Mouse (Mus musculus): ENCODE measurements around the gene Golt1b. TPM values are rescaled to one million over a fixed set of nuclear protein-coding genes. Genes with fewer than 3 reads are reported as not detected.

Golt1b gene
- polyA plus RNA-seq, 1 experiment from 2014 or later, result 84.8 TPM

DNA sequence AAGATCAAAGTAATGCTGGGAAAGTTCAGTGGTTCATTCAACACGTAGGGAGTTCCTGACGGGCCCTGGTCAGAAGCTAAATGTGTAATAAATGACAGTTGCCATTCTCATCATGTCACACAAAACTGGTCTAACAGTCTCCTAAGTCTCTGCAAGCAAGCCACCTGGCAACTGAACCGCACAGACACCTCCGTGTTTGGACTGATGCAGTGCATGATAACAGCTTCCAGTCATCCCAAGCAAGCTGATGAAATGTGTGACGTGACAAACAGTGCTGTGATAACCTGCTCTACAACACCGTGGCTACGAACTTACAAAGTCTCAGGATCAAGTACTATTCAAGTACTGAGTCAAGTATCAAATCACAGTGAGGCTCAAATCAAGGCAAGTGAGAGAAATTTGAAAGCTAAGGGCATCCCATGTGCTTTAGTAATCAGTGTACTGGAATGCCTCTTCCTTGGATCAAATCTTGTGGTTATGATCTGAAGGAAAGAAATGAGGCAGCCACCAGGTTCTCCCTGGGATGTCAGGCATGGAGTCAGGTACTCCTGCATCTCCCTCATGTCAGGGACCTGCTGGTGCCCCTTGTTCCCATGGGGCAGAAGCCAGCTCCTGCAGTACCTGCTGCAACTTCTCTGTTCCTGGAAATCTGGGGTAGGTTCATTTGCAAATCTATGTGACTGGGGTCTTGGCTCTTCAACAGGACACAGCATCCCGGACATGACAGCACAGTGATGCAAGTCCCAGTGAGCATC lies 8.3 kb upstream of the Golt1b start:
- no peak overlapping the region for H3K27ac ChIP-seq (ENCODE audit: low read length)
- H3K9ac ChIP-seq (ENCODE audit: low read length), result no peak overlapping the region
- H3K36me3 ChIP-seq (ENCODE audit: control insufficient read depth, insufficient read depth, low read length), result peaks cover 7% of the 10 kb centered on the region
- ATAC-seq (ENCODE audit: insufficient read depth, low FRiP score), result no peak
- no peak overlapping the region for H3K4me3 ChIP-seq (replicated peaks; ENCODE audit: low read length)
- no peaks in the 10 kb centered on the region for H3K9me3 ChIP-seq (replicated peaks; ENCODE audit: control insufficient read depth, low read length)
- WGBS, result 82% methylated on average over 8 of the region's 8 CpGs
- H3K27me3 ChIP-seq (ENCODE audit: control insufficient read depth, insufficient read depth, low read length), result no peaks in the 10 kb centered on the region
- H3K4me2 ChIP-seq (ENCODE audit: low read depth, low read length), result no peak overlapping the region
- H3K4me1 ChIP-seq (ENCODE audit: control insufficient read depth, insufficient read depth, low read length), result no peaks in the 10 kb centered on the region

DNA sequence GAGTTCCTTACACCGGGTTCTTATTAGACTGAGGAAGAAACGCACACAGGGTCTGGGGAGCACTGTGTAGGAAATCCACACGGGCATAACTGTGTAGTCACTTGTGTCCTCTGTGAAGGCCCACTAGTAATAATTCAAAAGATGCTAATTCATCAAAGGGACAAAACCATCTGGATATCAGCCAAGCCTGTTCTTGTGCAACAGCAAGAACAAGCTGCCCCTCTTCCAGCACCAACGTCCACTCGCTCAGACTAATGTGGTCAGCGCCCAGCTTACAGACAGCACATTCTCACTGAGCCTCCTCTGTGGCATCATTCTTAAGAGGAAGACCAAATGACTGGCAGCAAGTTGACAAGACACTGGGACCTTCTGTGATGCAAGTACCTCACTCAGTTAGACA lies 7.1 kb upstream of the Golt1b start:
- Histone ChIP-seq H3K4me3 (replicated peaks; ENCODE audit: low read length) (no peak overlapping the region), H3K9ac (ENCODE audit: low read length) (no peak overlapping the region), H3K9me3 (replicated peaks; ENCODE audit: control insufficient read depth, low read length) (no peaks in the 10 kb centered on the region), H3K27ac (ENCODE audit: low read length) (no peak overlapping the region), H3K4me2 (ENCODE audit: low read depth, low read length) (no peak overlapping the region), H3K4me1 (ENCODE audit: control insufficient read depth, insufficient read depth, low read length) (no peaks in the 10 kb centered on the region), H3K27me3 (ENCODE audit: control insufficient read depth, insufficient read depth, low read length) (no peaks in the 10 kb centered on the region), H3K36me3 (ENCODE audit: control insufficient read depth, insufficient read depth, low read length) (peaks cover 7% of the 10 kb centered on the region)
- 87% methylated on average over 6 of the region's 6 CpGs for WGBS
- no peak for ATAC-seq (ENCODE audit: insufficient read depth, low FRiP score)

DNA sequence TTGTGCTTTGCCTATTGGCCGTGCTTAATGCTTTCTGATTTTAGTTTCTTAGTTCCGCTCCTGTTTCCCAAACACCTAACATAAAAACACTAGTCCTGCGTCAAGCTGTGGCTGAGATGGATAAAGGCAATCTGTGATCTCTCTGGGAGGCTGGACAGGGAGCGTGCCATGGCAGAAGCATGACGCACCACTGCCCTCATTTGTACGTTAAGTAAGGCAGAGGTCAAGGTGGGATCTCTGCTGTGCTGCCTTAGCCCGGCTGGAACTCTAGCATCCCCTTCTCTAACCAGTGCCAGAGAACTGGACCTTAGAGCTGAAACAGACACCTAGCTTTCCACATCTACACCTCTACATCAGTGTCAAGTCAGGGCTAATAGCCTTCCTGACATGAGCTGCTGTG lies 5.4 kb upstream of the Golt1b start:
- WGBS, result 90% methylated on average over 7 of the region's 7 CpGs
- H3K4me2 ChIP-seq (ENCODE audit: low read depth, low read length), result no peak overlapping the region
- no peak overlapping the region for H3K27ac ChIP-seq (ENCODE audit: low read length)
- H3K36me3 ChIP-seq (ENCODE audit: control insufficient read depth, insufficient read depth, low read length), result peaks cover 1% of the 10 kb centered on the region
- H3K27me3 ChIP-seq (ENCODE audit: control insufficient read depth, insufficient read depth, low read length), result no peaks in the 10 kb centered on the region
- H3K9ac ChIP-seq (ENCODE audit: low read length), result no peak overlapping the region
- no peak for ATAC-seq (ENCODE audit: insufficient read depth, low FRiP score)
- H3K4me1 ChIP-seq (ENCODE audit: control insufficient read depth, insufficient read depth, low read length), result no peaks in the 10 kb centered on the region
- no peak overlapping the region for H3K4me3 ChIP-seq (replicated peaks; ENCODE audit: low read length)
- no peaks in the 10 kb centered on the region for H3K9me3 ChIP-seq (replicated peaks; ENCODE audit: control insufficient read depth, low read length)

DNA sequence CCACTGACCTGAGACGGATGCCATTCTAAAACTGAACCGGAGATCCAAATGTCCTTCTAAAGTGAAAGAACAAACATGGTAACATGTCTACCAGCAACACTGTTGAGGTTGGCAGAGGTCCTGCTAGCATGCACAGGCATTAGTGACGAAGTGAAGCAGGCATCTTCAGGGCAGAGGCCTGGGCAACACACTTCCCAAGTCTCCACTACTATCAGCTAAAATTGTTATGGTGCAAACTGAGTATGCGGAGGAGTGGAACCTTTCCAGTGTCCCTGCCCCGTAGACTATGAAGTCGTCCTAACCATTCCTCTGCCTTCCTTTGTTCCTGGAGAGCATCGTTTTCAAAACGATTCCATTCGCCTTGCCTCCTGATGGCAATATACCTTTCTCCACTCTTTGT lies 2.5 kb upstream of the Golt1b start:
- 91% methylated on average over 9 of the region's 9 CpGs for WGBS
- Histone ChIP-seq H3K4me2 (ENCODE audit: low read depth, low read length) (no peak overlapping the region), H3K36me3 (ENCODE audit: control insufficient read depth, insufficient read depth, low read length) (no peaks in the 10 kb centered on the region), H3K9ac (ENCODE audit: low read length) (no peak overlapping the region), H3K4me3 (replicated peaks; ENCODE audit: low read length) (no peak overlapping the region), H3K9me3 (replicated peaks; ENCODE audit: control insufficient read depth, low read length) (no peaks in the 10 kb centered on the region), H3K27ac (ENCODE audit: low read length) (no peak overlapping the region), H3K4me1 (ENCODE audit: control insufficient read depth, insufficient read depth, low read length) (peaks cover 4% of the 10 kb centered on the region; the same call in 1 of the 2 replicates), H3K27me3 (ENCODE audit: control insufficient read depth, insufficient read depth, low read length) (no peaks in the 10 kb centered on the region)
- no peak for ATAC-seq (ENCODE audit: insufficient read depth, low FRiP score)

DNA sequence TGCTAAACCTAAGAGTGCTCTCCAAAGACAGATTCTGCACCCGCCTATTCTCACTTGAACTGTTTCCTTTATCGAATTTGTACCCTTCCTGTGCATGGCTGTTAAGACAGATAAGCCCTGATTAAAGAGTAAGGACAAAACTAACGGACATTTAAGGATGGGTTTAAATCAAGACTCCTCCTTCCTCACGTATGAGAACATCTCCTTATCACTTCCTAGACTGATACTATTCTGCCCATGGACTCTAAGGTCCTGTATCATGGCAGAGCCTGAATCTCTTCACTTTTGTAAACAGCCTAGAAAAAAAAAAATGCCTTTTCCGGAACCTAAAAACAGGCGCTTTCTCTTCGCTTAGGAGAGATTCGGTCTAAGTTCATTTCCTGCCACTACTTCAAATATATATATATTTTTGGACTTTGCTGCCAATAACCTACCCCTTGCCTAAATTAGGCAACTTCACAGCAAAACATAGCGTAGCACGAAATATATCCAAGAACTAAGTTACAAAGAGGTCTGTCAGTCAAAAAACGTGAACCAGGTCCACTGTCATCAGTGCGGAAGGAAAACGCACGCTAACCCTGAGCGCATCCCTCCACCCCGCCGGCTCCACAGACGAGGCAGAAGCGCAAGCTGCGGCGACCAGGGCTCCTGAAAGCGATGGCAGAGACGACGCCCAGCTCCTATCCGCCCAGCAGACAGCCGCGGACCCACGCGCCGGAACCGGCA lies 573 bp upstream of the Golt1b start:
- peak; percentile 69 for ATAC-seq (ENCODE audit: insufficient read depth, low FRiP score)
- peak overlapping the region; percentile 88 for H3K9ac ChIP-seq (ENCODE audit: low read length)
- H3K4me3 ChIP-seq (replicated peaks; ENCODE audit: low read length), result peak overlapping the region; percentile 69
- peaks cover 4% of the 10 kb centered on the region; the same call in 1 of the 2 replicates for H3K4me1 ChIP-seq (ENCODE audit: control insufficient read depth, insufficient read depth, low read length)
- WGBS, result 5% methylated on average over 31 of the region's 31 CpGs
- peak overlapping the region; percentile 62 for H3K4me2 ChIP-seq (ENCODE audit: low read depth, low read length)
- no peak overlapping the region for H3K27ac ChIP-seq (ENCODE audit: low read length)
- no peaks in the 10 kb centered on the region for H3K9me3 ChIP-seq (replicated peaks; ENCODE audit: control insufficient read depth, low read length)
- H3K27me3 ChIP-seq (ENCODE audit: control insufficient read depth, insufficient read depth, low read length), result no peaks in the 10 kb centered on the region
- no peaks in the 10 kb centered on the region for H3K36me3 ChIP-seq (ENCODE audit: control insufficient read depth, insufficient read depth, low read length)

- Histone ChIP-seq H3K36me3 (ENCODE audit: control insufficient read depth, insufficient read depth, low read length) (no peaks in the 10 kb centered on the region), H3K27me3 (ENCODE audit: control insufficient read depth, insufficient read depth, low read length) (no peaks in the 10 kb centered on the region), H3K9ac (ENCODE audit: low read length) (peak overlapping the region; percentile 88), H3K9me3 (replicated peaks; ENCODE audit: control insufficient read depth, low read length) (no peaks in the 10 kb centered on the region), H3K4me3 (replicated peaks; ENCODE audit: low read length) (peak overlapping the region; percentile 69), H3K4me2 (ENCODE audit: low read depth, low read length) (peak overlapping the region; percentile 65), H3K4me1 (ENCODE audit: control insufficient read depth, insufficient read depth, low read length) (peaks cover 4% of the 10 kb centered on the region; the same call in 1 of the 2 replicates), H3K27ac (ENCODE audit: low read length) (no peak overlapping the region)
- 14% methylated on average over 8 of the region's 8 CpGs for WGBS
- ATAC-seq (ENCODE audit: insufficient read depth, low FRiP score), result no peak
Observed at GRCm38 (mm10) chr6:142387755-142388271, 792 bp downstream of the Golt1b start.

DNA sequence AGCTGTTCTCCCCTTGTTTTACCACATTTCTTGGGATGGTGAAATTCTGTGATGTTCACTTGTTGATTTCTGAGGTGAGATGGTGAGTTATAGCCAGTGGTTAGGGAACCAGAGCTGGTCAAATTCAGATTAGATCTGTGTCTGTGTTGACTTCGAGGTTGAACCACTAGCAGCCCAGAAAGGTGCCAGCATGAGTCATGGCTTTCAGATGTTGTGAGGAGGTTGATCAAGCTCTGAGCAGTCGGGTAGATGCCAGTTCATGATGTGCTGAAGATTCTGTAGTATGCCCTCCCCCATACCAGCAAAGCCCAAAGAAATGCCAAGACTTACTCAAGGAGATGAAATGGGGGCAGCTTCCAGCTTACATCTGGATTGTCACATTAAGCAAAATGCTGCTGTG lies 2.1 kb downstream of the Golt1b start:
- Histone ChIP-seq H3K9ac (ENCODE audit: low read length) (no peak overlapping the region), H3K4me1 (ENCODE audit: control insufficient read depth, insufficient read depth, low read length) (peaks cover 4% of the 10 kb centered on the region; the same call in 1 of the 2 replicates), H3K36me3 (ENCODE audit: control insufficient read depth, insufficient read depth, low read length) (no peaks in the 10 kb centered on the region), H3K9me3 (replicated peaks; ENCODE audit: control insufficient read depth, low read length) (no peaks in the 10 kb centered on the region), H3K27me3 (ENCODE audit: control insufficient read depth, insufficient read depth, low read length) (no peaks in the 10 kb centered on the region), H3K4me2 (ENCODE audit: low read depth, low read length) (no peak overlapping the region), H3K27ac (ENCODE audit: low read length) (no peak overlapping the region), H3K4me3 (replicated peaks; ENCODE audit: low read length) (no peak overlapping the region)
- whole genome bisulfite sequencing, result 75% methylated on average over 2 of the region's 2 CpGs
- ATAC-seq (ENCODE audit: insufficient read depth, low FRiP score), result no peak

GRCm38 (mm10) chr6:142392312-142392711 lies 5.3 kb downstream of the Golt1b start:
- Histone ChIP-seq H3K4me3 (replicated peaks; ENCODE audit: low read length) (no peak overlapping the region), H3K9me3 (replicated peaks; ENCODE audit: control insufficient read depth, low read length) (no peaks in the 10 kb centered on the region), H3K27ac (ENCODE audit: low read length) (no peak overlapping the region), H3K9ac (ENCODE audit: low read length) (no peak overlapping the region), H3K27me3 (ENCODE audit: control insufficient read depth, insufficient read depth, low read length) (no peaks in the 10 kb centered on the region), H3K36me3 (ENCODE audit: control insufficient read depth, insufficient read depth, low read length) (peaks cover 8% of the 10 kb centered on the region), H3K4me2 (ENCODE audit: low read depth, low read length) (no peak overlapping the region), H3K4me1 (ENCODE audit: control insufficient read depth, insufficient read depth, low read length) (peaks cover 4% of the 10 kb centered on the region; the same call in 1 of the 2 replicates)
- no peak for ATAC-seq (ENCODE audit: insufficient read depth, low FRiP score)
- WGBS, result 78% methylated on average over 5 of the region's 5 CpGs

DNA sequence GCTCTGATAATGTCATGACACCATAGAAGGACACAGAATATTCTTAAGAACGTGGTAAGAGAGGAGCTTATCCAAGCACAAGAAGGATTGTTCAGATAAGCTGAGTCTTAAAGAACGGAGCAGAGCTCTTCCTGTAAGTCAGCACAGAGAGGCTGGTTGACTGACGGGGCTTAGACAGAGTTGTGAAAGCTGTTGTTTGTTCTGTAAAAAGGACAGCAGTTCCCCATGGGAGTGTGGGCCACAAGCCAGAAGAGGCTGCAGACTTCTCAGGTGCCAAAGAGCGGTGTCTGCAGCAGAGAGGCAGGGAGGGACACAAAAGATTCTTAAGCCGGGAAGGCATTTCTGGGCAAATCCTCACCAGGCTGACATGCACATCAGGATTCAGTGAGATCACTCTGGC lies 7.6 kb downstream of the Golt1b start:
- H3K9ac ChIP-seq (ENCODE audit: low read length), result no peak overlapping the region
- no peak for ATAC-seq (ENCODE audit: insufficient read depth, low FRiP score)
- no peak overlapping the region for H3K4me3 ChIP-seq (replicated peaks; ENCODE audit: low read length)
- H3K27me3 ChIP-seq (ENCODE audit: control insufficient read depth, insufficient read depth, low read length), result no peaks in the 10 kb centered on the region
- H3K27ac ChIP-seq (ENCODE audit: low read length), result no peak overlapping the region
- H3K36me3 ChIP-seq (ENCODE audit: control insufficient read depth, insufficient read depth, low read length), result peaks cover 8% of the 10 kb centered on the region
- WGBS, result 82% methylated on average over 5 of the region's 5 CpGs
- no peaks in the 10 kb centered on the region for H3K9me3 ChIP-seq (replicated peaks; ENCODE audit: control insufficient read depth, low read length)
- no peaks in the 10 kb centered on the region for H3K4me1 ChIP-seq (ENCODE audit: control insufficient read depth, insufficient read depth, low read length)
- H3K4me2 ChIP-seq (ENCODE audit: low read depth, low read length), result no peak overlapping the region

All from stomach, embryonic 16.5 days (tissue).